Mouse (Mus musculus) embryonic fibroblast, embryonic 13.5 days (primary cell): ENCODE results near the gene Cdk5r2. TPM values are rescaled to one million over a fixed set of nuclear protein-coding genes. Genes with fewer than 3 reads are reported as not detected.
"Not testable (repeated sequence)": the region's sequence is repeated elsewhere in the genome, so short reads cannot be mapped to it uniquely, and the experiment has no call there.

Experiments
- H3K27ac ChIP-seq: 2 replicates; pipeline ENCODE4 v1.5.1; 2012; ENCODE audit warnings: low read length, control low read depth, inconsistent platforms; ENCODE audit not compliant: insufficient read depth
- H3K4me1 ChIP-seq: 2 replicates; pipeline ENCODE4 v1.6.1; 2011; ENCODE audit warnings: low read length; ENCODE audit not compliant: control insufficient read depth, insufficient read depth
- H3K4me3 ChIP-seq: 2 replicates; pipeline ENCODE4 v1.5.1; 2011; ENCODE audit warnings: mild to moderate bottlenecking, control low read depth, low read length; ENCODE audit not compliant: insufficient read depth
- CTCF ChIP-seq: IDR thresholded peaks from 2 replicates; pipeline ENCODE4 v1.5.1; 2011; ENCODE audit warnings: mild to moderate bottlenecking, control low read depth, low read length, moderate library complexity, borderline replicate concordance; ENCODE audit not compliant: insufficient read depth
- POLR2A ChIP-seq: IDR thresholded peaks from 2 replicates; pipeline ENCODE4 v1.6.1; 2011; ENCODE audit warnings: low read depth, mild to moderate bottlenecking, control low read depth, low read length, moderate library complexity
- polyA plus RNA-seq: library from polyadenylated mRNA; stranded (reverse); fragments of >200 nt; gene quantifications from 2 replicates; pipeline ENCODE4 v1.2.4, GENCODE M21; 2011; ENCODE audit warnings: low read depth; ENCODE audit not compliant: missing spikeins, insufficient read length

The Cdk5r2 gene
- polyA plus RNA-seq, 1 experiment, result not detected

GRCm38 (mm10) chr1:74816612-74817199 is 38.0 kb upstream of the Cdk5r2 start:
- no peaks in the 10 kb centered on the region for H3K4me1 ChIP-seq
- peak overlapping the region; percentile 71 for H3K4me3 ChIP-seq
- H3K27ac ChIP-seq, result peak overlapping the region; percentile 16; the same call in 1 of the 2 replicates
- peak; percentile 83 for TF ChIP-seq POLR2A
- TF ChIP-seq CTCF, result no peak

DNA sequence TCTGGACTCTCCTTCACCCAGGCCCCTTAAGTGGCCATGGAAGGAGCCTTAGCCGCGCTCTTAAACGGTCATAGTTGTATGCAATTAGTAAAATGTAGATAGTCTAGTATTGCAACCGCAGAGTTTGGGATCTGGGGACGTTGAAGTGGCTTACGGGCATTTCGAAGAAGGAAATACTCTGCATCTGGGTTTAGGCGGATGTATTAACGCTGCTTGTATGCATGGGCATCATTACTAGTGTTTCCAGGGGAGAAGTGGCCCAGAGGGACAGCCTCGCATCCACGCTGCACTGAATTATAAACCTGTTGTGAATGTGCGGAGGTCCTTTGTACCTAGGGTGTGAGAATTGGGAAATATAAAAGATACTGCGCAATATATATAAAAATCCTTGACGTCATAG is 37.5 kb upstream of the Cdk5r2 start:
- TF ChIP-seq CTCF (no peak), POLR2A (no peak)
- Histone ChIP-seq H3K27ac (peak overlapping the region; percentile 16; the same call in 1 of the 2 replicates), H3K4me1 (no peaks in the 10 kb centered on the region), H3K4me3 (peak overlapping the region; percentile 71)

DNA sequence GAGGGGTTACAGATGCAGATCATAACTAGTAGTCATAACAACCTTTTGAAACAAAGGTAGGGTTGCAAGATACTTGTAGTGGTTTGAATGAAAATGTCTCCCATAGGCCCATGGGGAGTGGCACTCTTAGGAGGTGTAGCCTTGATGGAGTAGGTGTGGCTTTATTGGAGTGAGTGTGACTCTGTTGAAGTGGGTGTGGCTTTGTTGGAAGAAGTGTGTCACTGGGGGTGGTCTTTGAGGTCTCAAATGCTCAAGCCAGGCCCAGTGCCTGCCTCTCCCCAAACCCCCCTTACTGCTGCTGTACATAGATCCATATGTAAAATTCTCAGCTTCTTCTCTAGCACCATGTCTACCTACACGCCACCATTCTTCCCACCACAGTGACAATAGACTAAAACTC is 36.2 kb upstream of the Cdk5r2 start:
- no peak overlapping the region for H3K27ac ChIP-seq
- TF ChIP-seq POLR2A, result no peak
- TF ChIP-seq CTCF, result no peak
- H3K4me3 ChIP-seq, result no peak overlapping the region
- no peaks in the 10 kb centered on the region for H3K4me1 ChIP-seq

GRCm38 (mm10) chr1:74823598-74823997 is 31.1 kb upstream of the Cdk5r2 start:
- not testable (repeated sequence) for H3K4me3 ChIP-seq, H3K27ac ChIP-seq, H3K4me1 ChIP-seq

GRCm38 (mm10) chr1:74824518-74825302 is 30.0 kb upstream of the Cdk5r2 start:
- TF ChIP-seq CTCF (no peak), POLR2A (no peak)
- Histone ChIP-seq H3K4me1 (no peaks in the 10 kb centered on the region), H3K27ac (no peak overlapping the region), H3K4me3 (no peak overlapping the region)

DNA sequence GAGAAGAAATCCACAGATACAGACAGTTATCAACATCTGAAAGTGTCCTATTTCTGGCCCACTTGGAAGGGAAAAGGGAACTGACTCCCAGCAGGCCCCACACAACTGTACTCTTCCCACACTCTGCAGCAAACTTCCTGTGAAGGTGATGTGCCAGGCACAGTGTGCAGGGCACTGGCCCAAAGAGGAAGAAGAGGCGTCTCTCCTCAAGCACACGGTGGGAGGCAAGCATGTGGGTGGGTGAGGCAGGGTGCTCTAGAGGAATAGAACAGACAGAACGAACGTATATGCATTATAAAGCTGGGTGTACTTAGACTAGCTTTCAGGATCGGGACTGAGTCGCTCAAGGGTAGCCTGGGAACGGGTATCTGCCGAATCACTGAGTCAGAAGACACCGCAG is 24.7 kb upstream of the Cdk5r2 start:
- H3K4me3 ChIP-seq, result no peak overlapping the region
- TF ChIP-seq POLR2A (no peak), CTCF (no peak)
- H3K4me1 ChIP-seq, result no peaks in the 10 kb centered on the region
- H3K27ac ChIP-seq, result no peak overlapping the region

DNA sequence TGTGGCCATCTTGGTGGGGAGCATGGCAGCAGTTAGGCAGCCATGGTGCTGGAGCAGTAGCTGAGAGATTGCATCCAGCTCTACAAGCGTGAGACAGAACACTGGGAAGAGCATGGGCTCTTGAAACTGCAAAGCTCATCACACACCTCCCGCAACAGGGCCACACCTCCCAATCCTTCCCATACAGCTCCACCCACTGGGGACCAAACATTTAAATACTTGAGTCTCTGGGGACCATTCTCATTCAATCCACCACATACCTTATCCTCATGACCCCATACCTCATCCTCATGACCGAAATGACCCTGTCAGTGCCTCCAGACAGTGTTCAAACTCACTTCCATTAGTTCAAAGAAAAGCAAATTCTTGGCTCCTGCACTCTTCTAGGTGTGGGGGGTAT is 21.5 kb upstream of the Cdk5r2 start:
- TF ChIP-seq CTCF (no peak), POLR2A (no peak)
- Histone ChIP-seq H3K4me3 (no peak overlapping the region), H3K27ac (no peak overlapping the region), H3K4me1 (no peaks in the 10 kb centered on the region)

DNA sequence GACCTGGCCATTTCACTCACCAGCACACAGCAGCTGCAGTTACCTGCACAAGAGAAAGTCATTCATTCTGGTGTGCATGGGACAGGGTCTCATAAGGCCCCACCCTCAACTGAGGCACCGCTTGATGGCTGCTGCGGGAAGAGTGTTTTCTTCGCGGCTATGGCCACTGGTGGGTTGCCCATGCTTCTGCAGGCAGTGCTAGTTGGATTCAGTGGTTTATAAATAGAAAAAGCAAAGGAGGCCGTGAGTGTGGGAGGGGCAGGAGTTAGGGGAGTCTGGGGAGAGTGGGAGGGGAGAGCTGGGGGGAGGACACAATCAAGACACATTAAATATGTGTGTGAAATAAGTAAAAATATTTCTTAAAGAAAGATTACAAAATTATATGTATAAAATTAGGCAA is 11.6 kb upstream of the Cdk5r2 start:
- Histone ChIP-seq H3K4me1 (no peaks in the 10 kb centered on the region), H3K4me3 (no peak overlapping the region), H3K27ac (no peak overlapping the region)
- TF ChIP-seq POLR2A (no peak), CTCF (no peak)

- no peak for TF ChIP-seq CTCF
- TF ChIP-seq POLR2A, result no peak
- H3K27ac ChIP-seq, result no peak overlapping the region
- H3K4me1 ChIP-seq, result no peaks in the 10 kb centered on the region
- no peak overlapping the region for H3K4me3 ChIP-seq
These were observed 8.4 kb upstream of the Cdk5r2 start for GRCm38 (mm10) chr1:74846341-74846740.

- H3K4me3 ChIP-seq, result no peak overlapping the region
- no peak overlapping the region for H3K27ac ChIP-seq
- TF ChIP-seq CTCF (no peak), POLR2A (no peak)
- 0 out of 2 replicates have a peak, but pooled peaks cover 4% of the 10 kb centered on the region for H3K4me1 ChIP-seq
These were observed 5.8 kb upstream of the Cdk5r2 start for GRCm38 (mm10) chr1:74848946-74849345.

DNA sequence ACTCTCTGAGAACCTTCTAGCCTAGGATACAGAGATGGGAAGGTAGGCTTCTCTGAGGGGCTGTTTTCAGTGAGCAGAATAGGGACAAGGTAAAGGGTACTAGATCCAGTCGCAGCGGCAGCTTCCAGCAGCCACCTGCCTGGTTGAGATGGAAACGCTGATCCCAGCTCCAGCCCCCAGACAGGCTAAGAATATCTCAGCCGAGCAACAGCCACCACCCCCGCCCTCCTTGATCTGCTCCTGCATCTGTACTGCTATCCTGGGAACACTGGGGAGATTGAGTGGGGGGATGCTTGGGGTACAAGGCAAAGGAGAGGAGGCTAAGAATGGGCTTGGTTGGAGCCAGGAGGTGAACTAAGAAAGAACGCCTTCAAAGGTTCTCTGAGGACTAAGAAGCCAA is 4.5 kb upstream of the Cdk5r2 start:
- H3K4me1 ChIP-seq, result 0 out of 2 replicates have a peak, but pooled peaks cover 4% of the 10 kb centered on the region
- no peak for TF ChIP-seq CTCF
- no peak for TF ChIP-seq POLR2A
- no peak overlapping the region for H3K4me3 ChIP-seq
- H3K27ac ChIP-seq, result no peak overlapping the region
